Mouse (Mus musculus): ENCODE measurements around the gene Gm20894.
"Not testable (repeated sequence)": the region's sequence is repeated elsewhere in the genome, so short reads cannot be mapped to it uniquely, and the experiment has no call there.

Gene Gm20894

DNA sequence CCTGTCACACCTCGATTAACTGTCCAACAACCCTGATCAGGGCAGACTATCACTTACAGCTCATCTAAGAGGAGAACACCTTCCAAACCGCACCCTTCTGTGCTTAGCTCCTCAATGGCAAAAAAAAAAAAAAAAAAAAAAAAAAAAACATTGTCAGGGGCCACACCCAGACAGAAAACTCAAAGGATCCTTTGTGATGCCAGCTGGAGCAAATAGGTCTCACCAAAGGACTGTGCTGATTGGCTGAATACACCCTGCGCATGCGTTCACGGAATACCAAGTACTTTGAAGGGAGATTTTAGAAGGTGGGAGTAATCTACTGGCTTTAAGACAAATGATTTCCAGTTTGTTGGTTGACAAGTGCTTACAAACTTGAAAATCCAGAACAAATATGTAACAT, at the start of gene Gm20894:
Gene Gm20894, minus strand, starts transcription at position 101 of the 400 bp plus-strand sequence.
- DNase-seq (ENCODE audit: low read depth, low spot score) = not testable (repeated sequence)

All from 3T3-L1 (cell line).